In the genomic region with DNA sequence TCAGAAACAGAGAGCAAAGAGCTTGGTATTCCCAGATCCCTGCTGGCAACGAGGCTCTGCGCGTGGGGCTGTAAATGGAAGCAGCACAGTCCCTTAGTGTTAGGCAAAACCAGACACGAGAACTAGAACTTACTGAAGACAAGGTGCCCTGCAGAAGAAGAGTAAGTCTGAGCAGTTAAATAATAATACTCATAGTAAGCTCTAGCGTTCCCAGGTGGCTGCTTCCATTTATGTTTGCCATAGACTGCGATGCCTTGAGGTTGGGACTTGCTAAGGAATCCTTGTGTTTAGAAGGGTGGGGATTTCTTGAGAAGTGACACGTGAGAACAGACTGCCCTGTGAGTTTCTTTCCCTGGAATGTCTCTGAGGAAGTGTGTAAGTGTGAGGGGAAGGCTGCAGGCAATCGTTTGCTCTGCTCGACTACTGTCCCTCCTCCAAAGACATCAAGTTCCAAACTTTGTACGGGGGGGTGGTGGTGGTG, we compare ENCODE assay signal across 9 mouse cellular contexts. TPM values are rescaled to one million over a fixed set of nuclear protein-coding genes. Genes with fewer than 3 reads are reported as not detected.
DNase-seq lines count a peak whose midpoint lies in the region; ATAC-seq and TF ChIP-seq lines count a peak whose summit lies in the region.
"Had no signal": no experiment of that assay in that cellular context is flagged by ENCODE, and none has a peak within 500 bp of the region (broad histone marks: within the 10 kb centered on the region; RNA-seq: fewer than 3 reads in every experiment).

No protein-coding gene starts in this region.

- no peaks in the 10 kb centered on the region for H3K79me2 ChIP-seq in liver, adult 2 months (ENCODE audit: control insufficient read depth, insufficient read depth, low read length)

- H3K4me2 ChIP-seq in heart, embryonic 16.5 days (ENCODE audit: low read depth, low read length), result peak overlapping the region; percentile 80
- H3K4me2 ChIP-seq in limb, embryonic 11.5 days (ENCODE audit: low read depth, severe bottlenecking), result peak overlapping the region; percentile 64; the same call in 1 of the 2 replicates
- H3K4me2 ChIP-seq in neural tube, embryonic 14.5 days (ENCODE audit: low read depth, low read length), result peak overlapping the region; percentile 19; the same call in 1 of the 2 replicates

- TF ChIP-seq CTCF in liver, adult 2 months (IDR thresholded peaks at IDR 0.05; ENCODE audit: low read depth, low read length), result no peak

- ATAC-seq in heart, embryonic 16.5 days (replicated peaks; ENCODE audit: extremely low read depth, insufficient read depth, low FRiP score), result no peak
- ATAC-seq in limb, embryonic 11.5 days (ENCODE audit: insufficient number of reproducible peaks, low FRiP score, low TSS enrichment, low read depth), result no peak; the same call in 1 of the 2 replicates
- ATAC-seq in neural tube, embryonic 14.5 days (ENCODE audit: low read depth), result no peak

- H3K27ac ChIP-seq in liver, adult 2 months (replicated peaks; ENCODE audit: insufficient read depth, low read depth, low read length), result peak overlapping the region; percentile 28; the same call in 1 of the 2 replicates
- peak overlapping the region; percentile 89 for H3K27ac ChIP-seq in heart, embryonic 16.5 days (ENCODE audit: low read length)
- no peak overlapping the region for H3K27ac ChIP-seq in limb, embryonic 11.5 days (replicated peaks; ENCODE audit: low read depth, low read length)
- H3K27ac ChIP-seq in neural tube, embryonic 14.5 days (ENCODE audit: low read depth, low read length), result no peak overlapping the region

- H3K9ac ChIP-seq in liver, adult 2 months (ENCODE audit: low read depth, low read length), result peak overlapping the region; percentile 49; the same call in 1 of the 2 replicates
- H3K9ac ChIP-seq in heart, embryonic 16.5 days (ENCODE audit: low read length), result peak overlapping the region; percentile 71
- no peak overlapping the region for H3K9ac ChIP-seq in limb, embryonic 11.5 days (ENCODE audit: low read length)
- H3K9ac ChIP-seq in neural tube, embryonic 14.5 days (replicated peaks; ENCODE audit: low read depth, low read length), result no peak overlapping the region

- no peaks in the 10 kb centered on the region for H3K4me1 ChIP-seq in liver, adult 2 months (ENCODE audit: control insufficient read depth, insufficient read depth, low read length)
- peaks cover 39% of the 10 kb centered on the region for H3K4me1 ChIP-seq in heart, embryonic 16.5 days (ENCODE audit: control insufficient read depth, insufficient read depth, low read length)
- peaks cover 9% of the 10 kb centered on the region; the same call in 1 of the 2 replicates for H3K4me1 ChIP-seq in limb, embryonic 11.5 days (ENCODE audit: control insufficient read depth, insufficient read depth, low read length)
- no peaks in the 10 kb centered on the region; the same call in 1 of the 2 replicates for H3K4me1 ChIP-seq in neural tube, embryonic 14.5 days (ENCODE audit: control insufficient read depth, insufficient read depth, low read length)

- TF ChIP-seq POLR2A in liver, adult 2 months (IDR thresholded peaks at IDR 0.05; ENCODE audit: extremely low read depth, insufficient read depth, low read length), result no peak

- WGBS in liver, adult 2 months, result 64% methylated on average over 10 of the region's 10 CpGs
- WGBS in heart, embryonic 16.5 days, result 20% methylated on average over 10 of the region's 10 CpGs
- 46% methylated on average over 10 of the region's 10 CpGs for WGBS in limb, embryonic 11.5 days
- 68% methylated on average over 10 of the region's 10 CpGs for WGBS in neural tube, embryonic 14.5 days

- no peaks in the 10 kb centered on the region for H3K9me3 ChIP-seq in heart, embryonic 16.5 days (replicated peaks; ENCODE audit: control insufficient read depth, low read length)
- H3K9me3 ChIP-seq in limb, embryonic 11.5 days (ENCODE audit: control insufficient read depth, low read length), result no peaks in the 10 kb centered on the region
- no peaks in the 10 kb centered on the region for H3K9me3 ChIP-seq in neural tube, embryonic 14.5 days (ENCODE audit: control insufficient read depth, low read length)

- peak overlapping the region; percentile 50 for H3K4me3 ChIP-seq in liver, adult 2 months (ENCODE audit: insufficient read depth, low read depth, low read length)
- peak overlapping the region; percentile 60 for H3K4me3 ChIP-seq in heart, embryonic 16.5 days (ENCODE audit: low read length)
- H3K4me3 ChIP-seq in limb, embryonic 11.5 days (ENCODE audit: low read depth, low read length), result no peak overlapping the region
- no peak overlapping the region for H3K4me3 ChIP-seq in neural tube, embryonic 14.5 days (ENCODE audit: low read depth, low read length)

- peak; percentile 24 for DNase-seq in liver, adult 2 months (ENCODE audit: extremely low read depth, low read depth, low spot score)
- no peak for DNase-seq in liver
- no peak for DNase-seq in limb, embryonic 11.5 days (ENCODE audit: low spot score)
- DNase-seq in right cerebral cortex, postnatal 10 days (ENCODE audit: low spot score in 2 of 2), result no peak
- no peak for DNase-seq in T-cell, adult 2 months (ENCODE audit: low spot score)
- no peak for DNase-seq in left cerebral cortex, postnatal 36 days (ENCODE audit: low spot score in 2 of 2)
- DNase-seq: embryo, embryonic 11 days had no signal

- H3K36me3 ChIP-seq in liver, adult 2 months (ENCODE audit: control insufficient read depth, insufficient read depth, low read length), result no peaks in the 10 kb centered on the region
- no peaks in the 10 kb centered on the region for H3K36me3 ChIP-seq in heart, embryonic 16.5 days (ENCODE audit: control insufficient read depth, insufficient read depth)
- H3K36me3 ChIP-seq in limb, embryonic 11.5 days (ENCODE audit: control insufficient read depth, insufficient read depth, low read length), result no peaks in the 10 kb centered on the region; the same call in 1 of the 2 replicates
- no peaks in the 10 kb centered on the region for H3K36me3 ChIP-seq in neural tube, embryonic 14.5 days (ENCODE audit: control insufficient read depth, insufficient read depth, low read length)

- intact Hi-C loops in left cerebral cortex, postnatal 36 days (cut with DNase I), result no loop called here

- no peaks in the 10 kb centered on the region for H3K27me3 ChIP-seq in liver, adult 2 months (ENCODE audit: control insufficient read depth, insufficient read depth, low read length)
- no peaks in the 10 kb centered on the region for H3K27me3 ChIP-seq in heart, embryonic 16.5 days (ENCODE audit: control insufficient read depth, insufficient read depth, low read length)
- H3K27me3 ChIP-seq in limb, embryonic 11.5 days (ENCODE audit: control insufficient read depth, insufficient read depth, low read length), result no peaks in the 10 kb centered on the region
- H3K27me3 ChIP-seq in neural tube, embryonic 14.5 days (ENCODE audit: control insufficient read depth, insufficient read depth, low read length), result no peaks in the 10 kb centered on the region

RNA-seq across cellular contexts. Expression of a gene that starts 1.4 kb away (rescaled TPM):
- total RNA-seq in liver, adult 2 months (2014; rRNA removed), result 61.0 and 74.8 TPM in 2 replicates
- polyA plus RNA-seq in liver, adult 2 months (2012; rRNA removed), result 42.4 and 44.6 TPM in 2 replicates
- 122 and 138 TPM in 2 replicates for polyA plus RNA-seq in heart, embryonic 16.5 days (2015; fragmentation: Nextera tagmentation; extraction: Ambion mirVana)
- 155 and 167 TPM in 2 replicates for polyA plus RNA-seq in limb, embryonic 11.5 days (2014; fragmentation: Nextera tagmentation; extraction: Ambion mirVana)
- polyA plus RNA-seq in neural tube, embryonic 14.5 days (2014; fragmentation: Nextera tagmentation; extraction: Ambion mirVana), result 29.1 and 70.9 TPM in 2 replicates
- total RNA-seq in left cerebral cortex, postnatal 36 days (2021), result 10 to 100 TPM; 23.6 to 25.6 TPM

Comparison
In these comparisons a context has a peak if more than half of its experiments do, and no peak if none do; other contexts are left out.
1. H3K27ac ChIP-seq: peak in liver, adult 2 months (single experiment) and heart, embryonic 16.5 days (single experiment); none in limb, embryonic 11.5 days (single experiment) and neural tube, embryonic 14.5 days (single experiment).
2. H3K4me3 ChIP-seq: peak in liver, adult 2 months (single experiment) and heart, embryonic 16.5 days (single experiment); none in limb, embryonic 11.5 days (single experiment) and neural tube, embryonic 14.5 days (single experiment).
3. H3K9ac ChIP-seq: peak in liver, adult 2 months (single experiment) and heart, embryonic 16.5 days (single experiment); none in limb, embryonic 11.5 days (single experiment) and neural tube, embryonic 14.5 days (single experiment).
4. H3K4me2 ChIP-seq: peak in every context shown above with its lines; median percentile 80 in heart, embryonic 16.5 days; 64 in limb, embryonic 11.5 days; 19 in neural tube, embryonic 14.5 days.